Mouse (Mus musculus): ENCODE measurements around the gene Klk1b9.
"Not testable (repeated sequence)": the region's sequence is repeated elsewhere in the genome, so short reads cannot be mapped to it uniquely, and the experiment has no call there.

Klk1b9 gene

DNA sequence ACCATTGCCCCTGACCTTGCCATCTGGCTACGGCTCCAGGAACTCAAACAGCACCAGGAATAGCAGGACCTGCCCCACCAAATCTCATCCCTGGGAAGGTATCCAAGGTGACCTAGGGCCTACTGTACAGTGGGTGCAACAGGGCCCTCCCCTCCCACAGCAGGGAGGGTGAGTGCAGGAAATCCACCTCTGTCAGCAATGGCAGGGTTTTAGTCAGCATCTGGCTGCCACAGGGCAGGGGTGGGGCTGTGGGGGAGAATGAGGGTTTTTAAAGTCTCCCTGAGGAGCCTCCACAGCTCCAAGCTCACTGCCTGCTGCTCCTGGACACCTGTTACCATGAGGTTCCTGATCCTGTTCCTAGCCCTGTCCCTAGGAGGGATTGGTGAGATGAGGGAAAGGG is at the start of gene Klk1b9:
Gene Klk1b9 (plus strand): TSS at position 301 of the 400 bp plus-strand sequence.
- DNase-seq (ENCODE audit: low read depth), result not testable (repeated sequence)

DNA sequence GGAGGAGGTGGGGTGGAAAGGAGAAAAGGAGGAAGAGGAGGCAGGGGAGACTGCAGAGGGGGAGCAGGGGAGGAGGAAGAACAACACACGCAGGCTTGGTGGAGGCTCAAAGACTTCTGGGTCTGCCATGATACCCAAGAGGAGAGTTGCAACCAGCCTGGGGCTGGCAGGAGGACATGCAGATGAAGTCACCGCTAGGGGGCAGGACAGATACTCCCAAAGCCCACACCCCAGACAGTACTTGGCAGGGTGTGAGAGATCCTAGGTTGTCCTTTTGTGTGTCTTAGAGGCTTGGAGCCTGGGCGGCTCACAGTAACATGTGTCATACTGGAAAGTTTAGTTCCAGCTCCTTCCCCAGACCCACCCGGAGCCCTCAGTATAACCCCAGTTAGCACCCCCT is 47.3 kb upstream of the Klk1b9 start:
- DNase-seq (ENCODE audit: low read depth), result peak; percentile 38

DNA sequence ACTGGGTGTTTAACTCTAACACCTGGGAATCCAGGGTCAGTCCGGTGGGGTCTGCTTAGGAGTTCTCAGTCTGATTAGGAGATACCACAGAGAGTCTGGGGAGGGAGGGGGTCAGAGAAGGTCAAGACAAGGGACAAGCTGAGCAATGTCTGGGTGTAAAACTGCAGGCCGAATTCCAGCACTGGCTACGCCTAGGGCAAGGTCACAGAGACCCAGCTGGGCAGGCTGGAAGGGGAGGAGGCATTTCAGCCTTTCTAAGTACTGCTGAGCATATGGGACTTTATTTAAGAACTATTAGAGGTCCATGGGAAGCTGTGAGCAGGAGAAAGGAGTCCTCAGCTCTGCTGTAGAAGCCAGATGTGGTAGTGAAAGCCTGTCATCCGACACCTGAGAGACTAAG is 43.5 kb upstream of the Klk1b9 start:
- no peak for DNase-seq (ENCODE audit: low read depth)

DNA sequence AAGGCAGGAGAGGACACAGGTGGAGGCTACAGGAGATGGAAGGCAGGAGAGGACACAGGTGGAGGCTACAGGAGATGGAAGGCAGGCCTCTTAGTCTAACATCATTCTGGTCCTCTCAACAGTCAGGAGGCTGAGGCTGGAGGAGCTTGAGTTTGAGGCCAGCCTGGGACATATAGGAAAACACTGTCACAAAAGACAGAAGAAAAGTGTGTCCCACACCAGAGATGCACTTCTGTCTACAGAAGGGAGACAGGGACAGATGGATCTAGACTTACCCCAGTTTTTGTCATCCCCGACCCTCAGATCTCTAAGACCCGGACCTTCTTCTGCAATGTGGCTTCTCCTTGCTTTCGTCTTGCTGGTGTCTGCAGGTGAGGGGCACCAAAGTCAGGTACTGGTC is 42.4 kb upstream of the Klk1b9 start, which contains the start of gene Klk15:
Gene Klk15 (plus strand): TSS at position 301 of the 400 bp plus-strand sequence.
- no peak for DNase-seq (ENCODE audit: low read depth)

DNA sequence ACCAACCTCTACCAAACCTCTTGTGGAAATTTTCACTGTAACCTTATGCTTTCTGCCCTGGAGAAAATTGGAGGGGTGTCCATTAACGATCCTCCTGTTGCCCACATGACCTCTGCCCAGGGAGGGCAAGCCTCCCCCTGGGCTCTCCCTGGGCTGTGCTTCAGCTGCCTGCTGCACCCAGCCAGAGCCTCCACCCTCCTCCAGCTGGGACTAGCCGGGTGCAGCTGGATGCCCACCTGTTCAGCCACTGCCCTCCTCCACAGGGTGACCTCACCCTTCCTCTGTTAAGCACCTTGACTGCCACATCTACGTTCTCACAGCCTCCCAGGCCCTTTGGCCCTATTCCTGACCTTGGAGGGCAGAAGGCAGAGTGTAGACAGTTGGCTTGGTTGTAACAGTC is 41.1 kb upstream of the Klk1b9 start:
- DNase-seq (ENCODE audit: low read depth), result no peak

DNA sequence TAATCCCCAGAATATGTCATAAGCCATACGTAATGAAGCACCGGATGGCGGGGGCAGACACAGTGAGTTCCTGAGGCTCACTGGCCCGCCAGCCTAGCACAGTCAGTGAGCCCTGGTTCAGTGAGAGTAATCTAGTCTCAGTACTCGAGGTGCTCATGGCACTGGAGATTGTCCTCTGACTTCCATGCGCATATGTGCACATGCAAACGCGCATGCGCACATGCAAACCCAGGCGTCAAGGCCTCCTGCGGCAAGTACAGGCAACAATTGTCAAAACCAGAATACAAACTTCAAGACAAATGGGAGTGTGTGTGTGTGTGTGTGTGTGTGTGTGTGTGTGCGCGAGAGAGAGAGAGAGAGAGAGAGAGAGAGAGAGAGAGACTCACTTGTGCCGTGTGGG is 39.3 kb upstream of the Klk1b9 start:
- no peak for DNase-seq (ENCODE audit: low read depth)

DNA sequence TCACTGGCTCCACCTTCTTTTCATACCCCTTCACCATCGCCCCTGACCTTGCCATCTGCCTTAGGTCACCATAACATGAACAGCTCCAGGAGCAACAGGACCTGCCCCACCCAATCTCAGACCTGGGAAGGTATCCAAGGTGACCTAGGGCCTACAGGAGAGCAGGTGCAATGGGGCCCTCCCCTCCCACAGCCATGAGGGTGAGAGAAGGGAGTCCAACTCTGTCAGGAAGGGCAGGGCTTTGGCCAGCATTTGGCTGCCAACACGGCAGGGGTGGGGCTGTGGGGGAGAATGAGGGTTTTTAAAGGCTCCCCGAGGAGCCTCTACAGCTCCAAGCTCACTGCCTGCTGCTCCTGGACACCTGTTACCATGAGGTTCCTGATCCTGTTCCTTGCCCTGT is 33.6 kb upstream of the Klk1b9 start:
- not testable (repeated sequence) for DNase-seq (ENCODE audit: low read depth)

DNA sequence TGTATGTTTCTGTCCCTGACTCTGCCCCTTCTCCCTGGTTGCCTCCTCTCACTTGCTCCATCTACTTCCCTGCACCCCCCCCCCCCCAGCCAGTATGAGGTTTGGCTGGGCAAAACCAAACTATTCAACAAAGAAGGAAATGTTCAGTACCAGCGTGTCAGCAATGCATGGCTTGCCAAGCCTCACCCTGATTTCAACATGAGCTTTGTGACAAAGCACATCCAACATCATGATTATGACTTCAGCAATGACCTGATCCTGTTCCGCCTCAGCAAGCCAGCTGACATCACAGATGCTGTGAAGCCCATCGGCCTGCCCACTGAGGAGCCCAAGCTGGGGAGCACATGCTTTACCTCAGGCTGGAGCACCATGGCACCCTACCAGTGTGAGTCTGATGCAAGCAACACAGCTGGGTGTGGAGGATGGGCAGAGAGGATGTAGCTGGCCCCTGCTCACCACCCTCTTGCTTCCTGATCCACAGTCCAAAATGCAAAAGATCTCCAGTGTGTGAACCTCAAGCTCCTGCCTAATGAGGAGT is 31.1 kb upstream of the Klk1b9 start:
- no peak for DNase-seq (ENCODE audit: low read depth)

DNA sequence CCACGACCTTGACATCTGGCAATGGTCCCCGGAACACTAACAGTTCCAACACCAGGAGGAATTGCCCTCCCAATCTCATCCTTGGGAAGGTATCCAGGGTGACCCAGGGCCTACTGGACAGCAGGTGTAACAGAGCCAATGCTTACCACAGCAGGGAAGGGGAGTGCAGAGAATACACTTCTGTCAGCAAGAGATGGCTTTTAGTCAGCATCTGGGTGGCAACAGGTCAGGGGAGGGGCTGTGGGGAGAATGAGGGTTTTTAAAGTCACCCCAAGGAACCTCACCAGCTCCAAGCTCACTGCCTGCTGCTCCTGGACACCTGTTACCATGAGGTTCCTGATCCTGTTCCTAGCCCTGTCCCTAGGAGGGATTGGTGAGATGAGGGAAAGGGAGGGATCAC is 25.5 kb upstream of the Klk1b9 start, which contains the start of gene Klk1b8:
Gene Klk1b8 (plus strand): TSS at position 301 of the 400 bp plus-strand sequence.
- no peak for DNase-seq (ENCODE audit: low read depth)

DNA sequence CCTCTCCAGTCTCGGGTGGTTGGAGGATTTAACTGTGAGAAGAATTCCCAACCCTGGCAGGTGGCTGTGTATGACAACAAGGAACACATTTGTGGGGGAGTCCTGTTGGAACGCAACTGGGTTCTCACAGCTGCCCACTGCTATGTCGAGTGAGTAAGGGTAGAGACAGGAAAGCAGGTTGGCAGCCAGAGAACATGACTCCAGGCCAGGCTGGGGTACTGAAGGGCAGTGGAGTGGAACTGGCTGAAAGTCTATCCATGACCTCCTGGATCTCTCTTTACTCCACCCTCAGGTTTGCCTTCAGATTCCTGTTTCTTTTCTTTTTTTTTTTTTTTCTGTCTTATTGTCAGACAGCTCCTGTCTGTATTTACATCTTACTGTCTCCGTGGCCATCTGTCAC is 23.2 kb upstream of the Klk1b9 start:
- DNase-seq (ENCODE audit: low read depth), result no peak

DNA sequence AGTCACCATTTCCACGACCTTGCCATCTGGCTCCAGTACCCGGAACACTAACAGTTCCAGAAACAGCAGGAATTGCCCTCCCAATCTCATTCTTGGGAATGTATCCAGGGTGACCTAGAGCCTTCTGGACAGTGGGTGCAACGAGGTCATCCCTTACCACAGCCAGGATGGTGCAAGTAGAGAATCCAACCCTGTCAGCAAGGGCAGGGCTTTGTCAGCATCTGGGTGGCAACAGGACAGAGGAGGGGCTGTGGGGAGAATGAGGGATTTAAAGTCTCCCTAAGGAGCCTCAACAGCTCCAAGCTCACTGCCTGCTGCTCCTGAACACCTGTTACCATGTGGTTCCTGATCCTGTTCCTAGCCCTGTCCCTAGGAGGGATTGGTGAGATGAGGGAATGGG is 9.4 kb upstream of the Klk1b9 start, which contains the start of gene Klk1b1:
Gene Klk1b1 (plus strand): TSS at position 301 of the 400 bp plus-strand sequence.
- DNase-seq (ENCODE audit: low read depth), result no peak

DNA sequence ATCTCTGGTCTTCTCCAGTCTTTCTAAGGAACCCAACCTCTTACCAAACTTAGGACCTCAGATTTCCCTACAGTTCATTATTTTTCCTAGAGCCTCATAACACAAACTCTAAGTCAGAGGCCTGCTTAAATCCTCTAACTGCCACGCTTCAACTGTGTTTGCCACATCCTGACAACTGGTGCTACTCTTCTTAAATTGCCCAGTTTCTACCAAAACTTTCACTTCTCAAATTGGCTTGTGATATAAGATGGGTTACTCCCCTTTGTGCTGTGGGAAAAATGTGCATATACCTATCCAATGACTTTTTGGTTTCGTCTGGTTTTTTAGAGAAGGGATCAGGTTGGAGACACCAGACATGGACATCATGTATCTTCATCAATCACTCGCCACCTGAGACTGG is 8.8 kb upstream of the Klk1b9 start:
- no peak for DNase-seq (ENCODE audit: low read depth)

DNA sequence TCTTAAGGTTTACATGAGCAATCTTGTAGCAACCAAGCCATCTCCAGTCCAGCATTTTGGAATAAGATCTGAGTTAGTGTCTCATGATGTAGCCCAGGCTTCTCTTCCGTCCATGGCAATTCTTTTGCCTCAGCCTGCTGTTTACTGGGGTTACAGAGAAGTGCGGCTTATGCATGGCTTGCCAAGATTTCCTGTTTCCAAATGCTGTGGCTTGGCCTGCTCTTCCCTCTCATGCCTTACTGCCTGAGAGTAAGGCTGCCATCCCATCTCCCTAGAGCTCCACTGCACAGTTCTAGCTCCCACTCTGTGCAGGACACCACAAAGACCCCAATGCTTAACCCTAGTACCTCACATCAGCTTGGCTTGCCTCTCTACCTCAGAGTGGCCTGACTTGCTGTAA is 8.2 kb upstream of the Klk1b9 start:
- no peak for DNase-seq (ENCODE audit: low read depth)

DNA sequence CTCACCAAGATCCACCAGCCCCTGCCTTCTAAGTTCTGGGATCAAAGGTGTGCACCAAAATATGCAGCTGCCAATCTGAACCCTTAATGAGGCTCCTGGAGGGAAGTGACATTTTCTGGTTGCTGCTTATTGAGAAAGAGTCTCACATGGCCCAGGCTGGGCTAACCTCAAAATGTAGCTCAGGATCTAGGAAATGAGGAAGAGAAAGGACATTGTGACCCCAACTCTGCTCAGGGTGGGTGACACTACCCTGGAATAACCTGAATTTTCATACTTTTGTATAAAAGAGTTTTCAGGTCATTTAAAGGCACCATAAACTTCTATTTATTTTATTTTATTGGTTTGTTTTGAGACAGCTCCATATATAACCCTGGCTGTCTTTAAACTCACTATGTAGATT is 9.8 kb downstream of the Klk1b9 start:
- no peak for DNase-seq (ENCODE audit: low read depth)

DNA sequence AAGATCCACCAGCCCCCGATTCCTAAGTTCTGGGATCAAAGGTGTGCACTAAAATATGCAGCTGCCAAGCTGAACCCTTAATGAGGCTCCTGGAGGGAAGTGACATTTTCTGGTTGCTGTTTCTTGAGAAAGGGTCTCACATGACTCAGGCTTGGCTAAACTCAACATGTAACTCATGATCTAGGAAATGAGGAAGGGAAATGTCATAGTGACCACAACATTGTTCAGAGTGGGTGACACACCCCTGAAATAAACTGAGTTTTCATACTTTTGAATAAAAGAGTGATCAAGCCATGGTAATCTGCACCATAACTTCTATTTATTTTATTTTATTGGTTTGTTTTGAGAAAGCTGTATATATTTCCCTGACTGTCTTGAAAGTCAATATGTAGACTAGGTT is 19.0 kb downstream of the Klk1b9 start:
- DNase-seq (ENCODE audit: low read depth), result not testable (repeated sequence)

DNA sequence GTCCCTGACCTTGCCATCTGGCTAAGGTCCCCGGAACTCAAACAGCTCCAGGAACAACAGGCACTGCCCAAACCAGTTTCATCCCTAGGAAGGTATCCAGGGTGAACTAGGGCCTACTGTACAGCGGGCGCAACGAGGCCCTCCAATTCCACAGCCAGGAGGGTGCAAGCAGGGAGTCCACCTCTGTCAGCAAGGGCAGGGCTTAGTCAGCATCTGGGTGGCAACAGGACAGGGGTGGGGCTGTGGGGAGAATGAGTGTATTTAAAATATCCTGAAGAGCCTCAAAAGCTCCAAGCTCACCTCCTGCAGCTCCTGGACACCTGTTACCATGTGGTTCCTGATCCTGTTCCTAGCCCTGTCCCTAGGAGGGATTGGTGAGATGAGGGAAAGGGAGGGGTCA is 19.7 kb downstream of the Klk1b9 start, which contains the start of gene Klk1b11:
Gene Klk1b11 (plus strand): TSS at position 301 of the 400 bp plus-strand sequence.
- not testable (repeated sequence) for DNase-seq (ENCODE audit: low read depth)

DNA sequence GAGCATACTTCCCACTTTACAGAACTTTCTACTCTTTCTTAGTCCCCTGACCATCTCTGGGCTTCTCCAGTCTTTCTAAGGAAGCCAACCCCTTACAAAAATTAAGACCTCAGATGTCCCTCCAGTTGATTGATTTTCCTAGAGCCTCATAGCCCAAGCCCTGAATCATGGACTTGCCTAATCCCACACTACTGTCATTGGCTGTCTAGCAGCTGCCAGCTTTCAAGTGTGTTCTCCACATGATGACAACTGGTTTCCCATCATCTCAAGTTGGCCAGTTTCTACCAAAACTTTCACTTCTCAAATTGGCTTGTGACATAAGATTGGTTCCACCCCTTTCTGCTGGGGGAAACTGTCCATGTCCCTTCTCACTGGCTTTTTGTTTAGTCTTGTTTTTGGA is 29.0 kb downstream of the Klk1b9 start:
- DNase-seq (ENCODE audit: low read depth), result no peak

DNA sequence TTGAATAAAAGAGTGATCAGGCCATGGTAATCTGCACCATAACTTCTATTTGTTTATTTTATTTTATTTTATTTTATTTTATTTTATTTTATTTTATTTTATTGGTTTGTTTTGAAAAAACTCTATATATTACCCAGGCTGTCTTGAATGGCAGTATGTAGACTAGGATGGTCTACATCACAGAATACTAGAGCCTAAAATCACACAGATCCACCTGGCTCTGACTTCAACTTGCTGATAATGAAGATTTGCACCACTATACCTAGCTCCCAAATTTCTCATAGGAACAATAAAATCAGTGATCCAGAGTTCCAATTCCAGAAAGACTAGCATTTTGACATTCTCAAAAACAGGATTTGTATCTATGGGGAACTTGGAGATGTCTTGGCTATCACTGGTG is 36.0 kb downstream of the Klk1b9 start, which contains the start of gene Klk1b26:
Gene Klk1b26 (plus strand): TSS at position 301 of the 400 bp plus-strand sequence.
- DNase-seq (ENCODE audit: low read depth), result not testable (repeated sequence)

DNA sequence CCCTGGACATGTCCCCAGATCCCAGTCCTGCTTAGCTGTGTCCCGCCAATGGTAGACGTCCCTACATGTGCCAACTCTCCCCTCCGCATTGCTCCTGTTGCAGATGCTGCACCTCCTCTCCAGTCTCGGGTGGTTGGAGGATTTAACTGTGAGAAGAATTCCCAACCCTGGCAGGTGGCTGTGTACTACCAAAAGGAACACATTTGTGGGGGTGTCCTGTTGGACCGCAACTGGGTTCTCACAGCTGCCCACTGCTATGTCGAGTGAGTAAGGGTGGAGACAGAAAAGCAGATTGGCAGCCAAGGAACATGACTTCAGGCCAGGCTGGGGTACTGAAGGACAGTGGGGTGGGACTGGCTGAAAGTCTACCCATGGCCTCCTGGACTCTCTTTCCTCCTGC is 38.8 kb downstream of the Klk1b9 start:
- DNase-seq (ENCODE audit: low read depth), result not testable (repeated sequence)

DNA sequence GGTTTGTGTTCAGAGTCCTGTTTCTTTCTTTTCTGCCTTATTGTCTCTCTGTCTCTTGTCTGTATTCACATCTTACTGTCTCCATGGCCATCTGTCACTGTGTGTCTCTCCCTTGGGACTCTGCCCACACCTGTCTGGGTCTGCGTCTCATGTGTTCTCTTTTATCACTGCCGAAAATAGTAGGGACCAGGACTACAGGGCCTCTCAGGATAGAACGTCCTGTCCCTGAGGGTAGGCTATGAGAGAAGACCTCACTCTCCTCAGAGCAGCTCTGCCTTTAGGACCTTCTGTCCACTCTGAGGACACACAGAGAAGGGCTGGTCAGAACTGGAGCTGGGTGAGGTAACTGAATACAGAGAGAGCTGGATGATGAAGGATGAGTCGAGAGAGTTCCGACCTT is 39.2 kb downstream of the Klk1b9 start:
- no peak for DNase-seq (ENCODE audit: low read depth)

Measured in NIH3T3 (cell line).